Mouse (Mus musculus) v-Abl transformed pro-B cells (cell line): Measurements from ENCODE around the gene Serpinb8.

ENCODE experiments used
- in situ Hi-C, 2 experiments: fragments of 400-800 bp; cut with MboI; formaldehyde crosslinking; loops; one replicate each; pipeline ENCODE4 v1.15.1; 2025; ENCODE audit not compliant: unreplicated experiment in 2 of 2

Serpinb8 gene

GRCm38 (mm10) chr1:107642457-107643118 lies 52.8 kb downstream of the Serpinb8 start:
- in situ Hi-C loops = no loop called here

GRCm38 (mm10) chr1:107645086-107645485 lies 55.3 kb downstream of the Serpinb8 start:
- in situ Hi-C loops = no loop called here

- in situ Hi-C loops = no loop called here
These were observed 67.9 kb downstream of the Serpinb8 start for GRCm38 (mm10) chr1:107657689-107658088.
